8 mouse cellular contexts compared by ENCODE assay signal in genomic region chr1:91054074-91054471, GRCm38 (mm10). TPM values are rescaled to one million over a fixed set of nuclear protein-coding genes. Genes with fewer than 3 reads are reported as not detected.
DNase-seq lines count a peak whose midpoint lies in the region; ATAC-seq and TF ChIP-seq lines count a peak whose summit lies in the region.

No protein-coding gene starts in this region.

- H3K9ac ChIP-seq in limb, embryonic 15.5 days, result no peak overlapping the region
- H3K9ac ChIP-seq in neural tube, embryonic 13.5 days, result no peak overlapping the region

- no peaks in the 10 kb centered on the region for H3K36me3 ChIP-seq in forebrain, embryonic 10.5 days (replicated peaks)
- H3K36me3 ChIP-seq in limb, embryonic 15.5 days, result no peaks in the 10 kb centered on the region
- H3K36me3 ChIP-seq in neural tube, embryonic 13.5 days, result no peaks in the 10 kb centered on the region

- peaks cover 61% of the 10 kb centered on the region for H3K4me1 ChIP-seq in forebrain, embryonic 10.5 days
- H3K4me1 ChIP-seq in limb, embryonic 15.5 days, result peaks cover 52% of the 10 kb centered on the region
- H3K4me1 ChIP-seq in neural tube, embryonic 13.5 days (replicated peaks), result peaks cover 27% of the 10 kb centered on the region
- H3K4me1 ChIP-seq in cerebellum, adult 2 months (ENCODE audit: control insufficient read depth, insufficient read depth, low read length), result no peaks in the 10 kb centered on the region

- no peak for ATAC-seq in limb, embryonic 15.5 days (ENCODE audit: insufficient number of reproducible peaks, low FRiP score, low TSS enrichment, low read depth)
- no peak for ATAC-seq in neural tube, embryonic 13.5 days (ENCODE audit: low read depth)

- peaks cover 28% of the 10 kb centered on the region for H3K27me3 ChIP-seq in forebrain, embryonic 10.5 days (ENCODE audit: poor library complexity, severe bottlenecking)
- H3K27me3 ChIP-seq in limb, embryonic 15.5 days, result no peaks in the 10 kb centered on the region
- peaks cover 30% of the 10 kb centered on the region for H3K27me3 ChIP-seq in neural tube, embryonic 13.5 days
- no peaks in the 10 kb centered on the region for H3K27me3 ChIP-seq in cerebellum, adult 2 months (ENCODE audit: control insufficient read depth, insufficient read depth, low read length)

- DNase-seq in left cerebral cortex, adult 2 months (ENCODE audit: extremely low spot score in 1 of 2, low spot score in 2 of 2), result no peak
- no peak for DNase-seq in left cerebral cortex, adult 9 months (ENCODE audit: low spot score in 2 of 2)
- no peak for DNase-seq in forebrain, embryonic 10.5 days (ENCODE audit: extremely low spot score, low spot score)
- DNase-seq in cerebellum, adult 2 months, result no peak
- DNase-seq in spleen, postnatal 10 days (ENCODE audit: low spot score in 2 of 2), result no peak
- no peak for DNase-seq in right cerebral cortex, postnatal 36 days (ENCODE audit: low spot score in 2 of 2)

- H3K9me3 ChIP-seq in forebrain, embryonic 10.5 days, result no peaks in the 10 kb centered on the region
- no peaks in the 10 kb centered on the region for H3K9me3 ChIP-seq in limb, embryonic 15.5 days
- H3K9me3 ChIP-seq in neural tube, embryonic 13.5 days, result no peaks in the 10 kb centered on the region

- intact Hi-C loops in left cerebral cortex, adult 2 months (cut with DNase I), result no loop called here

- TF ChIP-seq POLR2A in cerebellum, adult 2 months (IDR thresholded peaks at IDR 0.05; ENCODE audit: borderline replicate concordance, insufficient read depth, low read length), result no peak

- peak overlapping the region; percentile 58 for H3K4me3 ChIP-seq in left cerebral cortex, adult 2 months
- H3K4me3 ChIP-seq in forebrain, embryonic 10.5 days, result peak overlapping the region; percentile 68
- H3K4me3 ChIP-seq in limb, embryonic 15.5 days, result peak overlapping the region; percentile 55
- H3K4me3 ChIP-seq in neural tube, embryonic 13.5 days, result peak overlapping the region; percentile 46
- H3K4me3 ChIP-seq in cerebellum, adult 2 months (replicated peaks; ENCODE audit: insufficient read depth, low read depth, low read length), result no peak overlapping the region

- H3K27ac ChIP-seq in left cerebral cortex, adult 2 months, result peak overlapping the region; percentile 66
- H3K27ac ChIP-seq in forebrain, embryonic 10.5 days, result peak overlapping the region; percentile 84; the same call in 1 of the 2 replicates
- H3K27ac ChIP-seq in limb, embryonic 15.5 days, result peak overlapping the region; percentile 73; the same call in 1 of the 2 replicates
- no peak overlapping the region for H3K27ac ChIP-seq in neural tube, embryonic 13.5 days (replicated peaks)
- no peak overlapping the region for H3K27ac ChIP-seq in cerebellum, adult 2 months (ENCODE audit: insufficient read depth, low read length)

- no peak for TF ChIP-seq CTCF in left cerebral cortex, adult 2 months (IDR thresholded peaks at IDR 0.05)
- no peak for TF ChIP-seq CTCF in cerebellum, adult 2 months (IDR thresholded peaks at IDR 0.05; ENCODE audit: borderline replicate concordance, insufficient read depth, low read depth, low read length)

- WGBS in forebrain, embryonic 10.5 days, result 52% methylated on average over 10 of the region's 10 CpGs
- 35% methylated on average over 10 of the region's 10 CpGs for WGBS in limb, embryonic 15.5 days
- WGBS in neural tube, embryonic 13.5 days, result 52% methylated on average over 10 of the region's 10 CpGs
- 74% methylated on average over 10 of the region's 10 CpGs for WGBS in cerebellum, adult 2 months

- H3K4me2 ChIP-seq in limb, embryonic 15.5 days, result peak overlapping the region; percentile 99
- peak overlapping the region; percentile 96 for H3K4me2 ChIP-seq in neural tube, embryonic 13.5 days

RNA-seq across cellular contexts. Expression of gene Lrrfip1, which starts 55.5 kb away (rescaled TPM):
- 10 to 100 TPM; 71.4 to 75.1 TPM for total RNA-seq in left cerebral cortex, adult 2 months (2021)
- 25.1 and 26.4 TPM in 2 replicates for polyA plus RNA-seq in forebrain, embryonic 10.5 days (2016; fragmentation: Nextera tagmentation; extraction: Ambion mirVana)
- polyA plus RNA-seq in limb, embryonic 15.5 days (2015; fragmentation: Nextera tagmentation; extraction: Ambion mirVana), result 56.8 and 72.0 TPM in 2 replicates
- polyA plus RNA-seq in neural tube, embryonic 13.5 days (2015; fragmentation: Nextera tagmentation; extraction: Ambion mirVana), result 33.7 and 34.6 TPM in 2 replicates
- 50.7 and 52.3 TPM in 2 replicates for polyA plus RNA-seq in cerebellum, adult 2 months (2012; rRNA removed)

Comparison
In these comparisons a context has a peak if more than half of its experiments do, and no peak if none do; other contexts are left out.
1. H3K27ac ChIP-seq: peak in left cerebral cortex, adult 2 months (single experiment), forebrain, embryonic 10.5 days (single experiment) and limb, embryonic 15.5 days (single experiment); none in neural tube, embryonic 13.5 days (single experiment) and cerebellum, adult 2 months (single experiment).